Mouse (Mus musculus): ENCODE results near the gene Tcerg1l.

Gene Tcerg1l

GRCm38 (mm10) chr7:138215177-138215830 is 182.2 kb downstream of the Tcerg1l start:
- no peak for DNase-seq

GRCm38 (mm10) chr7:138214710-138215109 is 182.8 kb downstream of the Tcerg1l start:
- DNase-seq, result no peak

- no peak for DNase-seq
These were observed 187.8 kb downstream of the Tcerg1l start for GRCm38 (mm10) chr7:138209769-138210168.

GRCm38 (mm10) chr7:138205124-138205523 is 192.4 kb downstream of the Tcerg1l start:
- no peak for DNase-seq

GRCm38 (mm10) chr7:138202162-138202832 is 195.2 kb downstream of the Tcerg1l start:
- peak in 1 of 2 experiments; percentile 2 for DNase-seq

- no peak for DNase-seq
These were observed 198.0 kb downstream of the Tcerg1l start for GRCm38 (mm10) chr7:138199333-138200058.

GRCm38 (mm10) chr7:138196139-138196538 is 201.4 kb downstream of the Tcerg1l start:
- DNase-seq, result no peak

- no peak for DNase-seq
These were observed 213.3 kb downstream of the Tcerg1l start for GRCm38 (mm10) chr7:138184197-138184596.

GRCm38 (mm10) chr7:138182216-138182615 is 215.3 kb downstream of the Tcerg1l start:
- no peak for DNase-seq

- DNase-seq, result no peak
These were observed 218.9 kb downstream of the Tcerg1l start for GRCm38 (mm10) chr7:138178617-138179016.

GRCm38 (mm10) chr7:138176026-138176425 is 221.5 kb downstream of the Tcerg1l start:
- DNase-seq, result peak; percentile 63 to 80

- no peak for DNase-seq
These were observed 227.1 kb downstream of the Tcerg1l start for GRCm38 (mm10) chr7:138170389-138170788.
